Mouse (Mus musculus) adrenal gland, adult 2 months (tissue): ENCODE data around the gene Cd79a. TPM values are rescaled to one million over a fixed set of nuclear protein-coding genes. Genes with fewer than 3 reads are reported as not detected.
"Not testable (repeated sequence)": the region's sequence is repeated elsewhere in the genome, so short reads cannot be mapped to it uniquely, and the experiment has no call there.

Source experiments
- DNase-seq: peaks from one replicate; pipeline ENCODE4 v3.0.0; 2021
- polyA plus RNA-seq: library from polyadenylated mRNA; depleted of rRNA; stranded (reverse); fragments of >200 nt; gene quantifications from 2 replicates; pipeline ENCODE4 v1.2.3, GENCODE M21; 2012
- total RNA-seq, 2 experiments: library from RNA; stranded (reverse); gene quantifications; 2 replicates each; pipeline ENCODE4 v1.2.3; 2021

Cd79a gene
- total and polyA plus RNA-seq, 3 experiments, result 0.46 to 3.1 (median 0.86) TPM

DNA sequence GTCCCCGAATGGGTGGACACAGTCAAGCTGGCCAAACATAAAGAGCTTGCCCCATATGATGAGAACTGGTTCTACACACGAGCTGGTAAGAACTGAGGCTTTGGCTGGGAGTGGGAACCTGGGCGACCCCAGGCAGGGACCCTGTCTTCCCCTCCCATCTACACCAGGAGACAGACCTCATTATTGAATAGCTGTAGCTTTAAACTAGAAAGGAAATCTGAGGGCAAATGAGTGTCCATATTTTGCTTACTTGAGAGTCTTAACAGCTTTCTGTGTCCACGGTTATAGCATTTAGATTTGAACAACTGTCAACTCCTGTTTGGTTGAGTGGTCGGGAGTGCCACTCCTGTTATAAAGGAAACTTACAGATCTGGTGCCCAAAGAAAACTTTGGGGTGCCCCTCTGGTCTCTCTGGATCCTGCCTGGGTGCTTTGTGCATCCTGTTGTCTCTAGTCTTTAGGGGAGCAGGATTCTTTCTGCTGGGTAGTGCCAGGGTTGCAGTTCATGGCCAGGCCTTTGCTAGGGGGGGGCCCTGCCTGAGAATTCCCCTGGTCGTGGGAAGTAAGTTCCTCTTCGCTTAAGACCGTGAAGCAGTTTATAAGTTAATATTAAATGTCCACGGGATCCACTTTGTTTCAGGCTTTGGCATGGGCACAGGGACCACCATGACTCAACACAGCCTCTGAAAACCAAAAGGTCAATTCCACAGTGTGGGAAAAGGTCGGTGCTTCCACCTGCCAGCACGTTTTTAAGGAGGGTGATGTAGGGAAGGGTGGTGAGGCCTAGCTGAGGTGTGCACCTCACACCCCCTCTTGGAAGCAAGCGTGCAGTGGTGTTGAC, 11.5 kb upstream of the Cd79a start:
- no peak for DNase-seq

DNA sequence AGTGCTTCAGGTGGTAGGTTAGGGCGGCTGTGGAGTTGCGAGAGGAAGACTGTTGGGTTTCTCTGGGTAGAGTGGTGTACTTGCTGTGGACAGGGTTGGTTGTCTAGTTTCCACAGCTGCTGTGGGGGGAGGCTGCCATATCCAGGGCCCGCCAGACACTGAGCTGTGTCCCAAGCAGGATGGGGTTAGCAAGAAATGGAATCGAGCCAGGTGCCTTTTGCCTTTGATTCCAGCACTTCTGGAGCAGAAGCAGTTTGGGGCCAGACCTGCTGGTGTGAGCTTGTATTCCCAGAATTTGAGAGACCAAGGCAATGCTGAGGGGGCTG, 10.9 kb upstream of the Cd79a start:
- peak; percentile 39 for DNase-seq

DNA sequence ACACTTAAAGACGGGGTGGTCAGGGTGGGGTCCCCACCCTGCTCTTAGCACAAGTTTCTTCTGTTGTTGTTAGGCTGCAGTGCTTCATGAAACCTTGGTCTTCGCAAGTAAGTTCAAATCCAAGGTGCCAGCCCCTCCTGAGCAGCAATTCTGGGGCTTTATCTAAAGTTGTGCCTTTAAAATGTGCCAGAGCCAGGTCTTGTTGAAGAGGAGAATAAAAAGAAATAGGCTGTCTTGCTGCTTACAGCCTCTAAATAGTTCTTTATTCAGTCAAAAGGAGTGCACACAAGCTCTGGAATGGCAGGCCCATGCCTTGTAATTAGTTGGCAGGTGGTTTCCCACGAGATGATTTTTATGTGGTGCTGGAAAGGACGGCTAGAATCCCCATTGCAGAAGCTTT, 10.1 kb upstream of the Cd79a start:
- no peak for DNase-seq

DNA sequence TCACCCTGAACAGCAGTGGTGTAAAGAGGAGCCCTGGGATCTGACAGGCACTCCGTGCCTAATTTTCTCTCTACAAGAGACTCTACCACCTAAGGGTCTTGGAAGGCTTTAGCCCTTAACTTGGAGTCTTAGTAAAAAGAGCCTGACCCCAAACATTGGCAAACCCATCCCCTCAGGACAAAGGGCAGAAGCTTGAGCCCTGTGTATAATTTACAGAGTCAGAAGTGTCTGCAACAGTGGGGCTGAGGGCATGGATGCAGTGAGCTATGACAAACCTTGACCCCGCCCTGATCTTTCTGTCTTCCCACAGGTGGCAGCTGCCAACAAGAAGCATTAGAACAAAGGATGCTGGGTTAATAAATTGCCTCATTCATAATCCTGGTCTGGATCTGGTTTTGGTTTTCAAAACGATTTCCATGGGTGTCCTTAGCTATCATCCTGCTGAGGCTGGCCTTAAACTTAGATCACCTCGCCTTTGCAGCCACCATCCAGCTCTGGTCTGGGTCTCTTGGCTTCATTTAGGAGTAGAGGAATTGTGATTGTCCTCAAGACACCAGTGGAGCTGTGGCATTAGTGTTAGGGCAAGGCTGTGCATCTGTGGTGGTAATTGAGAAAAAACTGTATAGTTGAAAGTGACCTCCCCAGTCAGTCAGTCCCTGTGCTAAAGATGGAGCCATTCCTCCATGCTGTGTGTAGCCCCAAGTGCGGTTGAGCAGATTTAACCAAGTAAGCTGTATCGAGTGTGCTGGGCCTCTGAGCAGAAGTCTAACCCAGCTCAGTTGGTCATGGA, 7.6 kb upstream of the Cd79a start:
- no peak for DNase-seq

DNA sequence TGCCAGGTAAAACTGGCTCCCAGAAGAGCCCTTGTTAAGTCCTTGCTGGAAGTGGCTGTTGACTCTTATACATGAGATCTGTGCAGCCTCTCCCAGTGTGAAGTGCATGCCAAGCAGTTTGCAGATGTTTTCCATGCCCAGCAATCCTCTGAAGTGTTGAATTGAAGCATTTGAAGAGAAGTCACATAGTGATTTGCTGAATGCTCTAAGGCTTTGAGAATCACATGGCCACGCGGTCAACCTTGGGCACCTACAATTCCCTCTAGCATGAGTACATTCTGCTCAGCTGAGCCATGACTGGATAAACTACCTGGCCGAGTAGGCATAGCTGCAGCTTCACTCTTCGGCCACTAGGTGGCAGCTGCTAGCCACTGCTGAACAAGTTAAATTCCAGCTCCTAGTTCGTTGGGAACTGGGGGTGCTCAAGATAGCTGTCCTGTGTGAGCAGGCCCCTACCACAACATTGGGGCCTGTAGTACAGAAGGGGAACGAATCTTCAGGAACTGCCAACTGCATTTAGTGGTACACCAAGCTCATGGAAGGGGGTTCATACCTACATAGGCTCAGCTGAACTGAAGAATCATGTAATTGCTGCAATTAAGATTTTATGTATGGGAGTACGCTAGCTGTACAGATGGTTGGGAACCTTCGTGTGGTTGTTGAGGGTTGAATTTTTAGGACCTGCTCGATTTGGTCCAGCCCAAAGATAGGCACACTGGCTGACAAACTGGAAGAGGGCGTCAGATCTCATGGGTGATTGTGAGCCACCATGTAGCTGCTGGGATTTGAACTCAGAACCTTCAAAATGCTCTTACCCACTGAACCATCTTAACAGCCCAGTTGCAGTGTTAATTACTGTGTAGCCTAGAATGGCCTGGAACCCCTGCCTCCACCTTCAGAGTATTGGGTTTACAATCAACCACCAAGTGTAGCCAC, 6.6 kb upstream of the Cd79a start:
- DNase-seq, result peak; percentile 69

DNA sequence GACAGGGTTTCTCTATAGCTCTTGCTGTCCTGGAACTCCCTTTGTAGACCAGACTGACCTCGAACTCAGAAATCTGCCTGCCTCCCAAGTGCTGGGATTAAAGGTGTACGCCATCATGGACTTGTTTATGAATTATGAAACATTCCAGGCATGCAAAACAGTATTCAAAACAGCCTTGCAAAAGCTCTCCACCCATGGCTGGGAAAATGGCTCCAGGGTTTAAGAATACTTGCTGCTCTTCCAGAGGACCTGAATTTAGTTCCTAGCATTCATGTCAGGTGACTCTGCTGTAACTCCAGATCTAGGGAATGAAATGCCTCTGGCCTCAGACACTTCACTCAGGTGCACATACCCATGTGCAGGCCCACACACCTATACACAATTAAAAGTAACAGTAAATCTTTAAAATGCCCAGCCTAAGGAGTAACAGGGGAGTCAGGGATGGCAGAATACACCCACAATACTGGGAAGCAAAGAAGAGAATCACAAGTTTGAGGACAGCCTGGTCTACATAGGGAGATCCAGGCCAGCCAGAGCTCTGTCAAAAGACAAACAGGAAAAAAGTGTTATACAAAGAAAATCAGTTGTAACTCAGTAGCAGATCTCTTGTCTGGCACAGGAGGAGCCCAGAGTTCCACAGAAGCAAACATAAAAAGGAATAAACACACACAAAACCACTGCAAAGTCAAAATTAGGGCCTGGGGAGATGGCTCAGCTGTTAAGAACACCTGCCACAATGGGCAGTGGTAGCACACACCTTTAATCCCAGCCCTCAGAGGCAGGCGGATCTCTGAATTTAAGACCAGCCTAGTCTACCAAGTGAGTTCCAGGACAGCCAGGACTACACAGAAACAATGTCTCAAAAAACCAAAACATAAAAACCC, 5.7 kb upstream of the Cd79a start:
- DNase-seq, result no peak

DNA sequence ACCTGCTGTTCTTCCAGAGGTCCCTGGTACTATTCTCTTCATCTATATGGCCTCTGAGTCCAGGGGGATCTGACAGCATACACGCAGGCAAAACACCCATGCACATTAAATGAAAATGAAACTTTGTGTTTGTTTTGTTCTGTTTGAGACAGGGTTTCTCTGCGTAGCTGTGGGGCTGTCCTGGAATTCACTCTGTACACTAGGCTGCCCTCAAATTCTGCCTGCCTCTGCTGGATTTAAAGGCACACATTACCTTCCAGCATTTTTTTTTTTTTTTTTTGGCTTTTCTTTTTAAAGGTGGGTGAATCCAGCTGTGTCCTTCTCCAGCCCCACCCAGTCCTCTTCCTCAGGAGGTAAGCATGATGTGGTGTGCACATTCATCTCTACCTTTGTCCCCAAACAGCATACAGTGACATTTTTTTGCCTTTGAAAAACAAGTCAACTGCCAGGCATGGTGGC, 5.0 kb upstream of the Cd79a start:
- DNase-seq, result no peak

DNA sequence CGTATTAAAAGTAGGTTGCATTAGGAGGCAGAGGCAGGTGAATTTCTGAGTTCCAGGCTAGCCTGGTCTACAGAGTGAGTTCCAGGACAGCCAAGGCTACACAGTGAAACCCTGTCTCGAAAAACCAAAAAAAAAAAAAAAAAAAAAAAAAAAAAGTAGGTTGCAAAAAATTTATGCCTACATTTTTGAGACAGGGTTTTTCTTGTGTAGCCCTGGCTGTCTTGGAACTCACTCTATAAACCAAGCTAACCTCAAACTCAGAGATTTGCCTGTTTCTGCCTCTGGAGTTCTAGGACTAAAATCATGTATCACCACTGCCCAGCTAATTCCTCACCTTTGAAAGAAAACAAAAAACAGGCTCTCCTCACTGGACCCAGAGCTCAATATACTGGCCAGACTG, 1.4 kb upstream of the Cd79a start:
- DNase-seq, result not testable (repeated sequence)

DNA sequence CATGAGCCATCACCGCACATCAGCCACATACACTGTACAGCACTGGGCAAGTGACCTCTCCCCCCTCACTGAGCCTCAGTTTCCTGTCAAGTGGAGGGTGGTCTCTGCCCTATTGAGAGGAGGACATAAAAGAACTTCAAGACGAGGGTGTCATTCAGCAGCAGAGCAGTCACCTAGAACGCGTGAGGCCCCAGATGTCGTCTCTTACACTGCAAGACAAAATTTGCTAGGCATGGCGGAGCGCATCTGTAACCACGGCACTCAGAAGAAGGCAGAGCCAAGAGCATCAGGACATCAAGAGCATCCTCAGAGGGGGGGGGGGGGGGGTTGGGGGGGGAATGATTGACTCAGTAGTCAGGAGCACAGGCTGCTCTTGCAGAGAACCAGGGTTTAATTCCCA, 912 bp upstream of the Cd79a start:
- DNase-seq, result no peak

DNA sequence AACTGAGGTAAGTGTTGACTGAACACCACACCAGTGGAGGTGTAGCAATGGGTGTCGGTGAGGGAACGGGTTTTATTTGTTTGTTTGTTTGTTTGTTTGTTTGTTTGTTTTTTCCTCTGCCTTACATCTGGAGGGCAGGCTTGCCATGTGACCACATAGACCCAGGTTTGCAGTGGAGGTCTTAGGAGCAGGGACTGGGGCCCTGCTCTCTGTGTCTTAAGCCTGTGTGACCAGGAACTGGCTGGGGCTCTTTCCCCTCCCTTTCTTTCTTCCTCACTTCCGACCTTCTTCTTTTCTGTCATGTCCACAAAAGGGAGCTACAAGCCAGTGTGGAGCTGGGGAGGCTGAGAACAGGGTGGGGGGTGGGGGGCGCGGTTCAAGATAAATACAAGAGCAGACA, 778 bp downstream of the Cd79a start:
- no peak for DNase-seq

DNA sequence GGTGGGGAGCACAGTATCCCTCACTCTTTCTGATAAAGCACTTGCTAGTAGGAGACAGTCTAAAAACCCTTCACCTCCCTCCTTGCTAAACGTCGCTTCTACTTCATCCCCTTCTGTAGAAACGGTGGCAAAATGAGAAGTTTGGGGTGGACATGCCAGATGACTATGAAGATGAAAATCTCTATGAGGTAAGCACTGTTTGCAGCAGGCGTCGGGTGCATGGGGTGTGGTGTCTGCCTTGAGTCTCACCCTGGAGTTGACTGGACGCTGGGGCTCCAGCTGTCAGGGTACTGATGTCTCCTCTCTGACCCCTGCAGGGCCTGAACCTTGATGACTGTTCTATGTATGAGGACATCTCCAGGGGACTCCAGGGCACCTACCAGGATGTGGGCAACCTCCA, 3.9 kb downstream of the Cd79a start:
- DNase-seq, result no peak

DNA sequence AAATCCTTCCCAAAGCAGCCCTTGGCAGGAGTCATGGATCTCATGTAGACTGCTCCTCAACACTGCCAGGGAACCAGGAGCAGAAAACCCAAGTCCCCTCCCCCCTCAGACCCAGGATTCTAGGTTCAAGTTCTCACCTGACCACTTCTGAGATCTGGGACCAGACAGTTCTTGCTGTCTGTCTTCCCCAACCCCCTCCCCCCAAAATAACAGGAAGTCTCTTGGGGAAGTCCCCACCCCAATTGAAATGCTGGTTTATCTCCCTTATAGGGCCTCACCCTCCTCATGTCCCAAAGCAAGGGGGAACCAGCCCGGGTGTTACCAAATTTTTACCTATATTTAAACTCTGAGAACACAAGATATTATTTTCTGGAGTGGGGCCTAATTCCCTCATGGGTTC, 4.7 kb downstream of the Cd79a start:
- DNase-seq, result no peak

DNA sequence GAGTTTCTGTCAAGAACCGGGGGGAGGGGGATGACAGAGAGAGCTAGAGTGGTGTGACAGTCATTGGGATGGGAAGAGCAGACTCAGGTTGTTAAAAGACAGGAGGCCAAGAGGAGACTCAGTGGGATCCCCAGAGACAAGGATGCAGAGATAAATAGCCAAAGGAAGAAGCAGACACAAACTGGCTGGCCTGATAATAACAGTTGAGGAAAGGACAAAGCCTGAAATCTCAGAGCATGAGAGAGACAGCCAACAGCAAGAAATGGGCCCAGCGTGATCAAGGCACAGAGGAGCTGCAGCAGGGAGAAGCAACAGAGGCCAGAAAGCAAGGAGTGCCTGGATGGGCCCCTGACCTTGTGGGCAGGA, 5.1 kb downstream of the Cd79a start:
- DNase-seq, result no peak

DNA sequence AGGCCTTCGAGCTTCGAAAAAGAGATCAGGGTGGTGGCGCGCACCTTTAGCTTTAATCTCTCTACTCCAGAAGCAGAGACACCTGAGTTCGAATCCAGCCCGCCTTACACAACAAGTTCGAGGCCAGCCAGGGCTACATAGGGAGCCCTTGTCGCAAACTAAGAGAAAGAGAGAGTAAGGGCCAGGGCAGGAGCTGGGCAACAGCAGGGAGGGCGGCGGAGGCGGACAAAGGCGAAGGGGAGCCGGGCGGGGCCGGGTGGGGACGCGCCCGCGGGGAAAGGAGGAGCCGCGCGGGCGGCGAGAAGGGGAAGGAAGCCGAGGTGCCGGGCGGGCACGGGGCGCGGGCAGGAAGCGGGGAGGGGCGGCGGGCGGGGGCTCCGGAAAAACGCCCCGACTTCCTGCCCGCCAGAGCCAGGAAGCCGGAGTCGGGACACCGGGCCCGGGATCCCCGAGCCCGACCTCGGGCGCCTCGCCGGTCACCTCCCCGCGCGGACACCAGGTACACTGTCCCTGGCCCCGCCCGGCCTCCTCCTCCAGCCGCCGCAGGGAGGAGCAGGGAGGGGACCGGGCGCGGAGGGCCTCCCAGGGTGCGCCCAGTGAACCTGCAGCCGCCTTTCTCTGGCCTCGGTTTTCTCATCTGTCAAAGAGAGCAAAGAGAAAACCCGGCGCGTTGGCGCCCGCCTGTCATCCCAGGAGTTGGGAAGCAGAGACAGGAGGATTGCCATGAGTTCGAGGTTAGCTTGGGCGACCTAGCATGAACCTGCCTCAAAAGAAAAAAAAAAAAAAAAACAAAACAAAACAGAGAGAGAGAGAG, 5.7 kb downstream of the Cd79a start, which contains the start of gene Arhgef1:
TSS of gene Arhgef1 (plus strand) at position 283 of the 814 bp plus-strand sequence.
- peak; percentile 84 for DNase-seq

DNA sequence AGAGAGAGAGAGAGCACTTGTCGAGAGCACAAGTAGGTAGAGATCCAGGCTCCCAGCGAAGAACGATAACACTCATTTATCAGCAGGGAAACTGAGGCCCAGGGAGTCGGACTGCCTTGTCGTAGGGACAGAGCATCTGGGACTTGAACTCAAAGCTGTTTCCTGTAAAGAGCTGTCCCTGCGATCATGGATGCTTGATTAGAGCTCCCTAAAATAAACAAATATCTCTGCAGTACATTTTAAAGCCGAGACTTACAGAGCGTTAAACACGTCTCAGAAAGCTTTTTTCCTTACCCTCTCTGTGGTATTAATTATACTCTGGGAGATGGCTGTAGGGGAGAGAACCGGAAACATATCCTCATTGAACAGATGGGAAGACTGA, 6.3 kb downstream of the Cd79a start:
- no peak for DNase-seq

DNA sequence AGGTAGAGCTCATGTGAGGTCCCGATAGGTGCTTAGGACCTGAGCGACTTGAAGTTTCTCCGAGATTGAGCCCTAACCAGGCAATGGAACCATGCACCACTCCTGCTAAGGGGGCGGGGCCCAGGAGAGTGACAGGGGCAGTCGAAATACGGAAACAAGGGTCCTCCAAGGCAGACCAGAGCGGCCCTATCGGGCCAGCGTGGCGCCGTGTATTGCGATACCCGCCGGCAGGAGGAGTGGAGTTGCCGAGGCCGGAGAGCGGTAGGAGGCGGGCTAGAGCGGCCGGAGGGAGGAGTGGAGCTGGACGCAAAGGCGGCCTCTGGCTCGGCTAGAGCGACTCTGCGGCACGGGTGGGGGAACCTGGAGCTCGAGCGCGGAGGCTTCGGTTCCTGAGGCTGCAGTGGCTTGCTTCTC, 6.9 kb downstream of the Cd79a start:
- peak; percentile 99 for DNase-seq

DNA sequence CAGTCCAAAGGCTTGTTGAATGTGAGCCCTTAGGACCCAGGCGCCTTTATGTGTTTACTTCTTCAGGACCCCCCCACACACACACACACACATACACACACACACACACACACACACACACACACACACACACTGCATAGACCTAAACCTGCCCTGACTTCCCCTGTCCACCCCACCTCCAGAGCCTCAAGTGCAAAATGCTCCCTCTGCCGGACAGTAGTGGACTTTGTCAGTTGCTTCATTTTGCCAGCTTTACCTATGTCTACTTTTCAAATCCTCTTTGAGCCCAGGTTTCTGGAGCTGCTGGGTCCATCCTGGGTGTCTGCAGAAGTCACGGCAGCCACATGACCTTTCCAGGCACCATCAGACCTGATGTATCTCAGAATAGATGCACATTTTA, 7.8 kb downstream of the Cd79a start:
- DNase-seq, result peak; percentile 62

DNA sequence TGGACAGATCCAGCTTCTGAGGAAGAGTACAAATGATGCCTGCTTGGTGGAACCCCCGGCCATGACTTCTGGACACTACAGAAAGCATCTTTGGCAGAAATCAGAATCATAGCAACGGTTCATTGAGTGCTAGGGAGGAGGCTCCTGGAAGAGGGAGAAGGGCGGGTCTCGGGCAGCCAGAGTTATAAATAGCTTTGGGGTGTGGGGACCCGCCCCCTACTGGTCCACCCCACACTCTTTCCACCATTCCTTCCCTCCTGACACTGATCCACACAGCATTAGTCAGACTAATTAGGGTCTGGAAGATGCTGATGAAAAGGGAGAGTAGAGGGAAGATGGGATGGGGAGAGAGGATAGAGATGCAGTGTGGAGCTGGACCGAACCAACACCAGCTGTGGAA, 9.4 kb downstream of the Cd79a start:
- no peak for DNase-seq

DNA sequence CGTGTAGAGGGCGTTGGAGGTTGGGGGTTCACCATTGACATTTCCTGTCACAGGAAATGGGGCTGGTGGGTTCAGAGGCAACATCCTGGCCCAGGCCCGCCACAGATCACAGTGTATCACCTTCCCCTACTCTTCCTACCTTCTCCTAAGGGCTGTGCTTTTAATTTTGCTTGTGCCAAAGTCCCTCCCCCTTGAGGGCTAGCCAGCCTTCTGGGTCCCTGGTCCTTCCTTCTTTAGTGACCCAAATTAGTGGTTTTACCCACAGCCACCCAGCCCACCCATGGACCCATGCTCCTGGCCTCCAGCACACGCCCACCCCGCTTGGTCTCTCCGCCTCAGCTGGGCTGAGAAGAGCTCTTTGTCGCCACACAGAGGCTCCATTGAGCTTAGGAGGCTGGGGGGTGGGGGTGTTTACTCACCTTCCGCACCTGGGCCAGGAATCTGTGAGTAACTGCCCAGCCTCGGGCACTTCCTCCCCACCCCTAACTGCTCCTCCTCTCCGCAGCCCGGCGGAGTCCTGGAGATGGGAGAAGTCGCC, 10.1 kb downstream of the Cd79a start:
- no peak for DNase-seq

DNA sequence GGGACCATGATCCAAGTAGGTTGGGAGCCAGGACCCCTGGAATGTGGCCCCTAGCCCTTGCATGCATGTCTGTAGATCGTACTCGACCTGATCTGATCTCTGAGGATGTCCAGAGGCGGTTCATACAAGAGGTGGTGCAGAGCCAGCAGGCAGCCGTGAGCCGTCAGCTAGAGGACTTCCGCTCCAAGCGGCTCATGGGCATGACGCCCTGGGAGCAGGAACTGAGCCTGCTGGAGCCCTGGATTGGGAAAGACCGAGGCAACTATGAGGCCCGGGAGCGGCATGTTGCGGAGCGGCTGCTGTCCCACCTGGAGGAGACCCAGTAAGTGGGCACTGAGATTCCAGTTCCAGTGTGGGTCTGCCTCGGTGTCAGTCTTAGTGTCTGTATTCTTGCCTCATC, 15.3 kb downstream of the Cd79a start:
- no peak for DNase-seq
